Mouse (Mus musculus): ENCODE measurements at regions not wholly inside any gene's neighbourhood (a gene's known extent, or its start where the extent isn't known, plus 50 kb on each side); places are given as distances from the start of the nearest gene placed in this dataset.

DNA sequence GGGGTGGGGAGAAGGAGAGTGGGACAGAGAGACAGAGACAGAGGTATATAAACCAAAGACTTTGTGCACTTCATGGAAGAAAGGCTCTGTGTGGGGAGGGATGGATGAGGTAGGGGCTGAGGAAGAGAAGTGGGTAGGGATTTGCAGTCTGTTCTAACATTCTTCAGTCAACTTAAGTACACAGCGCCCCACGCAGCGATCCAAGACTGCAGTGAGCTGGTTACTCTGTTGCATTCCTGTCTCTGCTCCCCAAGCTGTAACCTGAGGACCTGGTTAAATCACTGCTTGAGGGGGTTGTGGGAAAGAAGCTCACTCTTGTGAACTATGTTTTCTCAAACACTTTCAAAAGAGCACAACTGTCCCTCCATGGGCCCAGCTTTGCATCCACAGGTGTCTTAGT lies 237.8 kb downstream of the Dok5 start:
- TF ChIP-seq CTCF (conservative IDR thresholded peaks at IDR 0.05; ENCODE audit: insufficient read depth, insufficient read length, low read depth, low read length) (no peak), POLR2A (IDR thresholded peaks at IDR 0.05; ENCODE audit: low read depth, low read length) (no peak)

All from kidney, adult 2 months (tissue).